Comparison of ENCODE assay signal across 8 mouse cellular contexts in the genomic region with DNA sequence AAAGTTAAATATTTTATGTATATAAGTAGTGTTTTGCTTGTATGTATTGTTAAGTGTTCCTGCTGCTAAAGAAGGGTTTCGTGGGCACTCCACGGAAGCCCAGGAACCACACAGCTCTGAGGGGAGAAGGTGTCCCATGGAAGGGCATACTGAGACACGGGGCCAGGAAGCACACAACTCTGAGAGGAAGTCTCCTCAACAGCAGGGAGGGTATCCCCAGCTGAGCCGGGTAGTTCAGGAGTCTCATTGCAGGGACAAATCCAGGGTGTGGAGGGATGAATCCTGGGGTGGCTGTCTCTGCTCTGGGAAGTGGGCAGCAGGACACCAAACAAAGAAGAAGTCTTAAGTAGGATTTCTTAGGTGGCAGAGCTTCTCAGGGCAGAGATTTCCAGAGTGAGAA. TPM values are rescaled to one million over a fixed set of nuclear protein-coding genes. Genes with fewer than 3 reads are reported as not detected.
A peak's percentile ranks its signal among the peaks of the same experiment; 100 is the strongest.
DNase-seq lines count a peak whose midpoint lies in the region; ATAC-seq and TF ChIP-seq lines count a peak whose summit lies in the region.

No protein-coding gene starts in this region.

- peak overlapping the region; percentile 78 for H3K4me3 ChIP-seq in embryonic facial prominence, embryonic 13.5 days
- H3K4me3 ChIP-seq in limb, embryonic 11.5 days (ENCODE audit: low read depth, low read length): peak overlapping the region; percentile 91
- H3K4me3 ChIP-seq in small intestine, adult 2 months (ENCODE audit: low read depth, low read length): peak overlapping the region; percentile 77

- H3K27ac ChIP-seq in embryonic facial prominence, embryonic 13.5 days: no peak overlapping the region; the same call in 1 of the 2 replicates
- no peak overlapping the region for H3K27ac ChIP-seq in limb, embryonic 11.5 days (replicated peaks; ENCODE audit: low read depth, low read length)
- no peak overlapping the region for H3K27ac ChIP-seq in small intestine, adult 2 months (ENCODE audit: insufficient read depth, low read depth, low read length)

- TF ChIP-seq CTCF in small intestine, adult 2 months (IDR thresholded peaks at IDR 0.05; ENCODE audit: extremely low read depth, insufficient read length, insufficient replicate concordance, low read depth, low read length): no peak

- H3K4me2 ChIP-seq in embryonic facial prominence, embryonic 13.5 days: peak overlapping the region; percentile 96
- H3K4me2 ChIP-seq in limb, embryonic 11.5 days (ENCODE audit: low read depth, severe bottlenecking): peak overlapping the region; percentile 89

- H3K27me3 ChIP-seq in embryonic facial prominence, embryonic 13.5 days: no peaks in the 10 kb centered on the region
- H3K27me3 ChIP-seq in limb, embryonic 11.5 days (ENCODE audit: control insufficient read depth, insufficient read depth, low read length): no peaks in the 10 kb centered on the region
- H3K27me3 ChIP-seq in small intestine, adult 2 months (ENCODE audit: control insufficient read depth, insufficient read depth, low read length): no peaks in the 10 kb centered on the region

- H3K9ac ChIP-seq in embryonic facial prominence, embryonic 13.5 days: peak overlapping the region; percentile 87
- H3K9ac ChIP-seq in limb, embryonic 11.5 days (ENCODE audit: low read length): peak overlapping the region; percentile 91

- H3K36me3 ChIP-seq in embryonic facial prominence, embryonic 13.5 days: peaks cover 10% of the 10 kb centered on the region
- H3K36me3 ChIP-seq in limb, embryonic 11.5 days (ENCODE audit: control insufficient read depth, insufficient read depth, low read length): no peaks in the 10 kb centered on the region; the same call in 1 of the 2 replicates
- H3K36me3 ChIP-seq in small intestine, adult 2 months (ENCODE audit: control insufficient read depth, insufficient read depth, low read length): 0 out of 2 replicates have a peak, but pooled peaks cover 2% of the 10 kb centered on the region

- H3K9me3 ChIP-seq in embryonic facial prominence, embryonic 13.5 days: no peaks in the 10 kb centered on the region
- H3K9me3 ChIP-seq in limb, embryonic 11.5 days (ENCODE audit: control insufficient read depth, low read length): no peaks in the 10 kb centered on the region

- WGBS in embryonic facial prominence, embryonic 13.5 days: 22% methylated on average over 4 of the region's 4 CpGs
- WGBS in limb, embryonic 11.5 days: 20% methylated on average over 4 of the region's 4 CpGs
- 1% methylated on average over 4 of the region's 4 CpGs for WGBS in small intestine, adult 2 months

- peaks cover 22% of the 10 kb centered on the region for H3K4me1 ChIP-seq in embryonic facial prominence, embryonic 13.5 days
- peaks cover 10% of the 10 kb centered on the region for H3K4me1 ChIP-seq in limb, embryonic 11.5 days (ENCODE audit: control insufficient read depth, insufficient read depth, low read length)
- peaks cover 3% of the 10 kb centered on the region; the same call in 1 of the 2 replicates for H3K4me1 ChIP-seq in small intestine, adult 2 months (ENCODE audit: control insufficient read depth, insufficient read depth, insufficient read length, low read length)

- DNase-seq in cerebellum, adult 9-11 months: peak; percentile 17
- no peak for DNase-seq in cerebellum, adult 11 months
- DNase-seq in 3T3-L1 (ENCODE audit: low read depth, low spot score): peak; percentile 32
- peak; percentile 24 for DNase-seq in limb, embryonic 11.5 days (ENCODE audit: low spot score)
- DNase-seq in urinary bladder, postnatal 14 days (ENCODE audit: low spot score): no peak
- DNase-seq in layer of hippocampus, adult 9-10 months (ENCODE audit: low spot score): no peak

- no peak for TF ChIP-seq POLR2A in small intestine, adult 2 months (IDR thresholded peaks at IDR 0.05; ENCODE audit: low read depth, low read length)

- no peak for ATAC-seq in embryonic facial prominence, embryonic 13.5 days (ENCODE audit: insufficient number of reproducible peaks, insufficient read depth, low FRiP score, low TSS enrichment, low read depth)
- ATAC-seq in limb, embryonic 11.5 days (ENCODE audit: insufficient number of reproducible peaks, low FRiP score, low TSS enrichment, low read depth): no peak

RNA-seq across cellular contexts. Expression of a gene that starts 0.9 kb away (rescaled TPM):
- 507 and 521 TPM in 2 replicates for polyA plus RNA-seq in embryonic facial prominence, embryonic 13.5 days (2015; fragmentation: Nextera tagmentation; extraction: Ambion mirVana)
- polyA plus RNA-seq in limb, embryonic 11.5 days (2014; fragmentation: Nextera tagmentation; extraction: Ambion mirVana): 503 and 513 TPM in 2 replicates
- polyA plus RNA-seq in small intestine, adult 2 months (2012; rRNA removed): 55.3 and 99.3 TPM in 2 replicates

RNA-seq across cellular contexts. Expression of a gene that starts 38.8 kb away (rescaled TPM):
- 212 and 239 TPM in 2 replicates for polyA plus RNA-seq in embryonic facial prominence, embryonic 13.5 days (2015; fragmentation: Nextera tagmentation; extraction: Ambion mirVana)
- 114 and 116 TPM in 2 replicates for polyA plus RNA-seq in limb, embryonic 11.5 days (2014; fragmentation: Nextera tagmentation; extraction: Ambion mirVana)
- 85.8 and 215 TPM in 2 replicates for polyA plus RNA-seq in small intestine, adult 2 months (2012; rRNA removed)

Comparison
In these comparisons a context has a peak if more than half of its experiments do, and no peak if none do; other contexts are left out.
1. DNase-seq: peak in cerebellum, adult 9-11 months (single experiment), 3T3-L1 (single experiment) and limb, embryonic 11.5 days (single experiment); none in cerebellum, adult 11 months (single experiment), urinary bladder, postnatal 14 days (single experiment) and layer of hippocampus, adult 9-10 months (single experiment).
2. Peak in every context shown above with its lines, with median percentiles within 50 percentile points of each other: H3K4me3 ChIP-seq.